Mouse (Mus musculus) bone marrow macrophage, adult 2 months (primary cell): ENCODE measurements around the gene Akr7a5.

ENCODE experiments used
- CTCF ChIP-seq: IDR thresholded peaks from 2 replicates; pipeline ENCODE4 v1.5.1; 2012; ENCODE audit warnings: low read depth, mild to moderate bottlenecking, low read length, moderate library complexity
- POLR2A ChIP-seq: IDR thresholded peaks from 2 replicates; pipeline ENCODE4 v1.6.1; 2012; ENCODE audit warnings: mild to moderate bottlenecking, low read depth, low read length, borderline replicate concordance

DNA sequence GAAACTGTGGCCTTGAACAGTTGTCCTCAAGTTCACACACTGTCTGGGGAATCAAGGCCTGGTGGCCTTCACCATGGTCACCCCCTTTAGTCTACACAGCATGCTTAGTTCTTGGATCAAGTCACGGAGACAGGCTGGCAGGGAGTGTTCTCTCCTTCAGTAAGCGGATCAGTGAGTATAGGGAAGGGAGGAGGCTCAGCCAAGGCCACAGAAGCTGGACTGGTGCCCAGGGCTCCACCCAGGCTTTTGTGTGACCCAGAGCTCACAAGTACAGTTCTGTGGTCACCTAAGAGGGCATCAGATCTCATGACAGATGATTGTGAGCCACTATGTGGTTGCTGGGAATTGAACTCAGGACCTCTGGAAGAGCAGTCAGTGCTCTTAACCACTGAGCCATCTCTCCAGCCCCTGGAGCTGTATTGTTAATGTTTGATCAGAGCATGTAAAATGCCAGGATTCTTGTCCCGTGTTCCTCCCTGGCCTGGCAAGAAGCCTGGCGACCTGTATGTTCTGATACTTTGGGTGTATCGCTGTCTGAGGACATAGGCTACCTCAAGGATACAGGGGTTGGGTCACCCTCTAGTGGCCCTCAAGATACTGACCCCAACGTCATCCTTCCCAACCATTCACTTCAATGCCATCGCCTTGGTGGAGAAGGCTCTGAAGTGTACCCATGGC, 31.2 kb downstream of the Akr7a5 start:
- TF ChIP-seq CTCF (no peak), POLR2A (no peak)
